Mouse (Mus musculus) lung, embryonic 16.5 days (tissue): ENCODE data around the gene Fcamr. TPM values are rescaled to one million over a fixed set of nuclear protein-coding genes. Genes with fewer than 3 reads are reported as not detected.

ENCODE experiments used
- ATAC-seq: fragments of 200-750 bp; cut with Nextera tagmentation; 2 replicates; pipeline ENCODE4 v1.8.0; 2017; ENCODE audit warnings: low read depth, mild to moderate bottlenecking, moderate library complexity
- H3K27ac ChIP-seq: fragments of 300-500 bp; sonication (generic); 2 replicates; pipeline ENCODE4 v1.5.1; 2014; ENCODE audit warnings: mild to moderate bottlenecking, control low read depth, low read length
- H3K27me3 ChIP-seq: fragments of 300-500 bp; sonication (generic); 2 replicates; pipeline ENCODE4 v1.6.1; 2014; ENCODE audit warnings: low read depth, low read length, mixed read lengths; ENCODE audit not compliant: control insufficient read depth, insufficient read depth
- H3K36me3 ChIP-seq: fragments of 300-500 bp; sonication (generic); 2 replicates; pipeline ENCODE4 v1.6.1; 2014; ENCODE audit warnings: low read length; ENCODE audit not compliant: control insufficient read depth, insufficient read depth
- H3K4me1 ChIP-seq: fragments of 300-500 bp; sonication (generic); replicated peaks from 2 replicates; pipeline ENCODE4 v1.6.1; 2014; ENCODE audit warnings: low read length, mixed read lengths; ENCODE audit not compliant: control insufficient read depth, insufficient read depth
- H3K4me2 ChIP-seq: fragments of 300-500 bp; sonication (generic); 2 replicates; pipeline ENCODE4 v1.6.1; 2014; ENCODE audit warnings: low read depth, low read length, control low read depth
- H3K4me3 ChIP-seq: fragments of 300-500 bp; sonication (generic); 2 replicates; pipeline ENCODE4 v1.5.1; 2014; ENCODE audit warnings: mild to moderate bottlenecking, low read length, control low read depth
- H3K9ac ChIP-seq: fragments of 300-500 bp; sonication (generic); 2 replicates; pipeline ENCODE4 v1.6.1; 2014; ENCODE audit warnings: low read length, control low read depth
- H3K9me3 ChIP-seq: fragments of 300-500 bp; sonication (generic); 2 replicates; pipeline ENCODE4 v1.6.1; 2016; ENCODE audit warnings: low read length; ENCODE audit not compliant: control insufficient read depth
- WGBS: fragments of 180-500 bp; shearing (Covaris S2); extraction: QIAGEN DNeasy Blood & Tissue Kit; methylation state at CpG from one replicate; pipeline ENCODE4 v1.1.7; 2014; 5-methylcytosine and 5-hydroxymethylcytosine counted together
- polyA plus RNA-seq: library from polyadenylated mRNA; unstranded; fragments of >200 nt; fragmentation: Nextera tagmentation; extraction: Ambion mirVana; gene quantifications from 2 replicates; pipeline ENCODE4 v1.2.1, GENCODE M21; 2015

The Fcamr gene
- polyA plus RNA-seq, 1 experiment from 2014 or later: not detected

DNA sequence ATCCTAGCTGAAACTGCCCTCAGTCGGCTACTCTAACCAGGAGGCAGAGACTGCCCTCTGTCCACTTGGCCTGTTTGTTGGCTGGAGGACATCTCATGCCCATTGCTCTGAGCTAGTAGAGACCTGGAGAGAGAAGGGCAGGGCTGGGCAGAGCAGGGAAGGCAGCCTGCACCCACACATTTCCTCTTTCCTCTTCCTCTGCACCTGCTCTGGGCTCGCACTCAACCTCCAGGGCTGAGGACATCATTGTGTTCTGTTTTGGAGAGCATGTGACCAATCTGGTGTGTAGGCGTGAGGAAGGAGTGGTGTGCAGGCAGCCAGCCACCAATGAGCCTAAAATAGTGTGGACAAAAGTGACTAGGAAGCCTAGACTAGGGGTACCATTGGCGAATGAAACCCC, 63.5 kb downstream of the Fcamr start:
- ATAC-seq: no peak
- 72% methylated on average over 4 of the region's 4 CpGs for WGBS

More for the DNA sequence above, 63.5 kb downstream of the Fcamr start:
- Histone ChIP-seq H3K9me3 (no peaks in the 10 kb centered on the region), H3K36me3 (no peaks in the 10 kb centered on the region), H3K27me3 (no peaks in the 10 kb centered on the region), H3K9ac (no peak overlapping the region), H3K4me3 (no peak overlapping the region), H3K4me2 (no peak overlapping the region), H3K4me1 (no peaks in the 10 kb centered on the region), H3K27ac (no peak overlapping the region)

Other genes with a start within 250 kb of the Fcamr start
- not detected in 2 replicates for gene Zp3r, start 171.3 kb upstream of the Fcamr start, polyA plus RNA-seq
- gene C4bp, start 139.3 kb upstream of the Fcamr start, polyA plus RNA-seq: not detected in 2 replicates
- not detected in 2 replicates for gene Gm29427, start 85.1 kb upstream of the Fcamr start, polyA plus RNA-seq
- 15.6 and 17.0 TPM in 2 replicates for gene Yod1, start 83.6 kb upstream of the Fcamr start, polyA plus RNA-seq
- 10.7 and 11.5 TPM in 2 replicates for gene Pfkfb2, start 71.6 kb upstream of the Fcamr start, polyA plus RNA-seq
- gene AA986860, start 68.9 kb upstream of the Fcamr start, polyA plus RNA-seq: 21.0 and 21.2 TPM in 2 replicates
- gene Pigr, start 25.8 kb downstream of the Fcamr start, polyA plus RNA-seq: 0.06 and 0.14 TPM in 2 replicates
- 0.30 TPM in 1 of 2 replicates, not detected in the other for gene Fcmr, start 64.8 kb downstream of the Fcamr start, polyA plus RNA-seq
- not detected in 2 replicates for gene Il24, start 86.6 kb downstream of the Fcamr start, polyA plus RNA-seq
- gene Il20, start 110.5 kb downstream of the Fcamr start, polyA plus RNA-seq: not detected in 2 replicates
- gene Il19, start 139.2 kb downstream of the Fcamr start, polyA plus RNA-seq: not detected in 2 replicates
- gene Il10, start 218.9 kb downstream of the Fcamr start, polyA plus RNA-seq: not detected in 2 replicates